Comparison of ENCODE assay signal across 14 mouse cellular contexts in genomic region chr10:13906261-13906741, GRCm38 (mm10). TPM values are rescaled to one million over a fixed set of nuclear protein-coding genes. Genes with fewer than 3 reads are reported as not detected.
A peak's percentile ranks its signal among the peaks of the same experiment; 100 is the strongest.
DNase-seq lines count a peak whose midpoint lies in the region; ATAC-seq and TF ChIP-seq lines count a peak whose summit lies in the region.
"Had no signal": no experiment of that assay in that cellular context is flagged by ENCODE, and none has a peak within 500 bp of the region (broad histone marks: within the 10 kb centered on the region; RNA-seq: fewer than 3 reads in every experiment).

No protein-coding gene starts in this region.

- no peaks in the 10 kb centered on the region for H3K4me1 ChIP-seq in forebrain, postnatal 0 days (ENCODE audit: insufficient read depth)
- H3K4me1 ChIP-seq in forebrain, embryonic 10.5 days = no peaks in the 10 kb centered on the region
- H3K4me1 ChIP-seq: neural tube, embryonic 13.5 days had no signal

- H3K36me3 ChIP-seq in forebrain, postnatal 0 days (ENCODE audit: insufficient read depth) = no peaks in the 10 kb centered on the region
- no peaks in the 10 kb centered on the region for H3K36me3 ChIP-seq in forebrain, embryonic 10.5 days (replicated peaks)
- H3K36me3 ChIP-seq: heart, embryonic 13.5 days; hindbrain, embryonic 15.5 days; neural tube, embryonic 13.5 days had no signal

- H3K4me3 ChIP-seq in forebrain, postnatal 0 days (ENCODE audit: low read depth, low read length) = no peak overlapping the region
- H3K4me3 ChIP-seq in forebrain, embryonic 10.5 days = no peak overlapping the region
- H3K4me3 ChIP-seq in layer of hippocampus, adult 2 months = no peak overlapping the region; the same call in 1 of the 2 replicates
- H3K4me3 ChIP-seq: heart, embryonic 13.5 days; hindbrain, embryonic 15.5 days; neural tube, embryonic 13.5 days had no signal

- peak; percentile 22 for DNase-seq in forebrain, postnatal 0 days
- no peak for DNase-seq in forebrain, embryonic 10.5 days (ENCODE audit: extremely low spot score, low spot score)
- peak; percentile 23 to 38 for DNase-seq in layer of hippocampus, adult 2 months (ENCODE audit: low spot score in 2 of 2)
- no peak for DNase-seq in layer of hippocampus, postnatal 25 days (ENCODE audit: extremely low spot score in 1 of 2, low spot score in 1 of 2)
- peak; percentile 56 for DNase-seq in cerebellum, adult 11 months
- DNase-seq in cerebellum, postnatal 36 days = peak; percentile 48 to 65
- no peak for DNase-seq in urinary bladder, adult 2 months (ENCODE audit: low spot score)
- DNase-seq: midbrain, embryonic 14.5 days; right cerebral cortex, postnatal 25 days had no signal

- no peak overlapping the region for H3K9ac ChIP-seq in forebrain, postnatal 0 days
- H3K9ac ChIP-seq: heart, embryonic 13.5 days; hindbrain, embryonic 15.5 days; neural tube, embryonic 13.5 days had no signal

- no peak for TF ChIP-seq CTCF in forebrain, postnatal 0 days (IDR thresholded peaks at IDR 0.05; ENCODE audit: low read depth)
- no peak for TF ChIP-seq CTCF in layer of hippocampus, adult 2 months (conservative IDR thresholded peaks at IDR 0.05)

- WGBS in forebrain, postnatal 0 days = 57% methylated on average over 8 of the region's 8 CpGs
- 83% methylated on average over 8 of the region's 8 CpGs for WGBS in forebrain, embryonic 10.5 days

- H3K27me3 ChIP-seq in forebrain, postnatal 0 days (ENCODE audit: insufficient read depth, low read length) = no peaks in the 10 kb centered on the region
- no peaks in the 10 kb centered on the region for H3K27me3 ChIP-seq in forebrain, embryonic 10.5 days (ENCODE audit: poor library complexity, severe bottlenecking)
- H3K27me3 ChIP-seq: heart, embryonic 13.5 days; hindbrain, embryonic 15.5 days; neural tube, embryonic 13.5 days had no signal

- peak; percentile 47; the same call in 1 of the 2 replicates for ATAC-seq in forebrain, postnatal 0 days
- ATAC-seq in megakaryocyte-erythroid progenitor cell, adult 5-6 weeks (replicated peaks; ENCODE audit: low FRiP score, low TSS enrichment, poor library complexity, severe bottlenecking) = no peak
- ATAC-seq: lung, postnatal 0 days had no signal

- H3K27ac ChIP-seq in forebrain, postnatal 0 days (ENCODE audit: low read depth, low read length) = no peak overlapping the region
- no peak overlapping the region for H3K27ac ChIP-seq in forebrain, embryonic 10.5 days
- H3K27ac ChIP-seq in layer of hippocampus, adult 2 months = peak overlapping the region; percentile 85
- H3K27ac ChIP-seq: heart, embryonic 13.5 days; hindbrain, embryonic 15.5 days; neural tube, embryonic 13.5 days had no signal

- H3K9me3 ChIP-seq in forebrain, postnatal 0 days (ENCODE audit: low read length) = no peaks in the 10 kb centered on the region
- peaks cover 8% of the 10 kb centered on the region; the same call in 1 of the 2 replicates for H3K9me3 ChIP-seq in forebrain, embryonic 10.5 days
- H3K9me3 ChIP-seq: heart, embryonic 13.5 days; hindbrain, embryonic 15.5 days had no signal

- no peak overlapping the region for H3K4me2 ChIP-seq in forebrain, postnatal 0 days (ENCODE audit: low read depth)
- H3K4me2 ChIP-seq: heart, embryonic 13.5 days; hindbrain, embryonic 15.5 days; neural tube, embryonic 13.5 days had no signal

RNA-seq across cellular contexts. Expression of gene Aig1, which starts 37.5 kb away (rescaled TPM):
- total RNA-seq in forebrain, postnatal 0 days (2014; rRNA removed) = 103 and 129 TPM in 2 replicates
- 79.9 and 98.2 TPM in 2 replicates for polyA plus RNA-seq in forebrain, postnatal 0 days (2015; fragmentation: Nextera tagmentation; extraction: Ambion mirVana)
- 21.8 and 22.1 TPM in 2 replicates for polyA plus RNA-seq in forebrain, embryonic 10.5 days (2016; fragmentation: Nextera tagmentation; extraction: Ambion mirVana)
- 10 to 100 TPM; 57.3 to 61.1 TPM for total RNA-seq in layer of hippocampus, adult 2 months (2021)
- total RNA-seq in layer of hippocampus, postnatal 25 days (2021) = 10 to 100 TPM; 57.7 to 62.6 TPM
- 30.3 and 30.4 TPM in 2 replicates for polyA plus RNA-seq in urinary bladder, adult 2 months (2012; rRNA removed)
- 17.8 and 20.2 TPM in 2 replicates for total RNA-seq in megakaryocyte-erythroid progenitor cell, adult 5-6 weeks (2014; fragmentation: Nextera tagmentation)
- total RNA-seq in megakaryocyte-erythroid progenitor cell, adult 5-6 weeks (2017) = 7.7 and 18.5 TPM in 2 replicates

RNA-seq across cellular contexts. Expression of gene Hivep2, which starts 59.6 kb away (rescaled TPM):
- 55.4 and 66.6 TPM in 2 replicates for total RNA-seq in forebrain, postnatal 0 days (2014; rRNA removed)
- polyA plus RNA-seq in forebrain, postnatal 0 days (2015; fragmentation: Nextera tagmentation; extraction: Ambion mirVana) = 17.8 and 22.9 TPM in 2 replicates
- polyA plus RNA-seq in forebrain, embryonic 10.5 days (2016; fragmentation: Nextera tagmentation; extraction: Ambion mirVana) = 1.0 TPM in 2 replicates
- total RNA-seq in layer of hippocampus, adult 2 months (2021) = 100 to 1,000 TPM; 203 to 210 TPM
- total RNA-seq in layer of hippocampus, postnatal 25 days (2021) = 100 to 1,000 TPM; 202 to 236 TPM
- polyA plus RNA-seq in urinary bladder, adult 2 months (2012; rRNA removed) = 14.4 and 18.4 TPM in 2 replicates
- 2.8 and 3.7 TPM in 2 replicates for total RNA-seq in megakaryocyte-erythroid progenitor cell, adult 5-6 weeks (2014; fragmentation: Nextera tagmentation)
- total RNA-seq in megakaryocyte-erythroid progenitor cell, adult 5-6 weeks (2017) = 0.46 and 0.94 TPM in 2 replicates

Comparison
In these comparisons a context has a peak if more than half of its experiments do, and no peak if none do; other contexts are left out.
1. DNase-seq: peak in forebrain, postnatal 0 days (single experiment), layer of hippocampus, adult 2 months (2 of 2), cerebellum, adult 11 months (single experiment) and cerebellum, postnatal 36 days (2 of 2); none in forebrain, embryonic 10.5 days (single experiment), layer of hippocampus, postnatal 25 days (0 of 2) and urinary bladder, adult 2 months (single experiment).
2. RNA of gene Hivep2, which starts 59.6 kb away (total RNA-seq): 202 to 236 TPM in layer of hippocampus, postnatal 25 days, 203 to 210 TPM in layer of hippocampus, adult 2 months and 55.4 to 66.6 TPM in forebrain, postnatal 0 days; 0.46 to 3.7 TPM in megakaryocyte-erythroid progenitor cell, adult 5-6 weeks; every median in the first group is over 10 times any median in the second.